Mouse (Mus musculus): ENCODE data around the gene Ccdc80. TPM values are rescaled to one million over a fixed set of nuclear protein-coding genes. Genes with fewer than 3 reads are reported as not detected.

Ccdc80 gene
- polyA plus RNA-seq, 1 experiment from 2014 or later: 5.3 TPM

DNA sequence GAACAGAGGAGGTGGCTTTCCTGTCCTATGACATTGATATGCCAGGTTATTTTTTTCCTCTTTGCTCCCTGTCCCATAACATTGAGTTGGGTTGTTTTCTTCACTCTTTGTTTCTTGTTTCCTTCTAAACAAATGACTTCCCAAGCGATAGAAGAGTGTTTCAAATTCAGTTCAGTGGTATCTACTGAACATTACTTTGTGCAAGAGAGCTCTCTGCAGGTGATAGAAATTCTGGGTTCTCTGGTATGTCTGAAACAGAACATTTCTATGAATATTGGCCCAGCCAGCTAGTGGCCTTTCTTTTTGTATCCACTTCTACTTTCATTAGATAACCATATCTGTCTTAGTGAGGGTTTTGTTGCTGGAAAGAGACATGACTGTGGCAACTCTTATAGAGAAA, 4.4 kb upstream of the Ccdc80 start:
- ATAC-seq (ENCODE audit: low FRiP score, low TSS enrichment) (no peak), DNase-seq (no peak)
- Histone ChIP-seq H3K9me3 (ENCODE audit: control insufficient read depth, low read length) (no peaks in the 10 kb centered on the region), H3K9ac (replicated peaks; ENCODE audit: low read length) (no peak overlapping the region), H3K27ac (replicated peaks; ENCODE audit: low read depth, low read length) (no peak overlapping the region), H3K4me3 (replicated peaks; ENCODE audit: low read depth, low read length) (no peak overlapping the region), H3K36me3 (ENCODE audit: control insufficient read depth, insufficient read depth, low read length) (no peaks in the 10 kb centered on the region), H3K27me3 (ENCODE audit: control insufficient read depth, insufficient read depth, low read length) (no peaks in the 10 kb centered on the region), H3K4me2 (ENCODE audit: low read length) (no peak overlapping the region), H3K4me1 (ENCODE audit: control insufficient read depth, insufficient read depth, low read length) (no peaks in the 10 kb centered on the region)
- 89% methylated on average over 1 of the region's 1 CpGs for WGBS

GRCm38 (mm10) chr16:45090005-45090404, 3.2 kb upstream of the Ccdc80 start:
- no peak overlapping the region for H3K27ac ChIP-seq (replicated peaks; ENCODE audit: low read depth, low read length)
- H3K4me3 ChIP-seq (replicated peaks; ENCODE audit: low read depth, low read length): no peak overlapping the region
- no peak overlapping the region for H3K9ac ChIP-seq (replicated peaks; ENCODE audit: low read length)
- ATAC-seq (ENCODE audit: low FRiP score, low TSS enrichment) (peak; percentile 82; the same call in 1 of the 2 replicates), DNase-seq (peak; percentile 89)
- H3K36me3 ChIP-seq (ENCODE audit: control insufficient read depth, insufficient read depth, low read length): no peaks in the 10 kb centered on the region
- WGBS: 12% methylated on average over 10 of the region's 10 CpGs
- H3K4me1 ChIP-seq (ENCODE audit: control insufficient read depth, insufficient read depth, low read length): peaks cover 6% of the 10 kb centered on the region; the same call in 1 of the 2 replicates
- H3K4me2 ChIP-seq (ENCODE audit: low read length): no peak overlapping the region
- H3K9me3 ChIP-seq (ENCODE audit: control insufficient read depth, low read length): no peaks in the 10 kb centered on the region
- no peaks in the 10 kb centered on the region for H3K27me3 ChIP-seq (ENCODE audit: control insufficient read depth, insufficient read depth, low read length)

DNA sequence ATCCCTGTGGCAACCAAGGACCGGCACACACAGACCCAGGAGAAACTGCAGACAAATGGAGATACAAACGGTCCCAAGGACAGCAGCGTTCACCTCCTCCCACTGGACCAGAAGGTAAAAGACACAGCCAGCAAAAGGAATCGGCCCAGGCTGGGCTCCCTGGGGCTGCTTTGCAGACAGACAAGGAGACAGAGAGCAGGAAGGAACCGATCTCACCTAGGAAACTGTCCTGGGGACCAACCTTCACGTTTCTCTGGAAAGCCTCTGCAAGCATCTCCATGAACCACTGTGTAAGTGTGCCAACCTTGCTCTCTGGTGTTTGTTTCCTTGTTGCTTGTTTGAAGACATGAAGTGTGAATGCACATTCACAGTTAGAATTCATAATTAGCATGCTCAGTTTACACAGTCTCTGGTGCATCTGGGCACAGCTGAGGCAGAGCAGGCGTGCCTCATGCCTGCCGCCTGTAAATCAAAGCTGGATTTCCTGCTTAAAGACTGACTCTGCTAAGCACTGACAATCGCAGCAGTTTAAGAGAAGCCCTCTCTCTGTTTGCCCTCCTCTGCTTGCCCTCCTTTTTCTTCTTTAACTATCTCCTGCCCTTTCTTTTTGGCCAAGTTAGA, 1.0 kb downstream of the Ccdc80 start:
- Histone ChIP-seq H3K27me3 (ENCODE audit: control insufficient read depth, insufficient read depth, low read length) (no peaks in the 10 kb centered on the region), H3K4me2 (ENCODE audit: low read length) (peak overlapping the region; percentile 50), H3K36me3 (ENCODE audit: control insufficient read depth, insufficient read depth, low read length) (no peaks in the 10 kb centered on the region), H3K9ac (replicated peaks; ENCODE audit: low read length) (peak overlapping the region; percentile 47), H3K9me3 (ENCODE audit: control insufficient read depth, low read length) (no peaks in the 10 kb centered on the region), H3K4me3 (replicated peaks; ENCODE audit: low read depth, low read length) (peak overlapping the region; percentile 14; the same call in 1 of the 2 replicates), H3K27ac (replicated peaks; ENCODE audit: low read depth, low read length) (no peak overlapping the region), H3K4me1 (ENCODE audit: control insufficient read depth, insufficient read depth, low read length) (peaks cover 9% of the 10 kb centered on the region; the same call in 1 of the 2 replicates)
- DNase-seq: peak; percentile 42
- no peak for ATAC-seq (ENCODE audit: low FRiP score, low TSS enrichment)
- WGBS: 9% methylated on average over 9 of the region's 9 CpGs

DNA sequence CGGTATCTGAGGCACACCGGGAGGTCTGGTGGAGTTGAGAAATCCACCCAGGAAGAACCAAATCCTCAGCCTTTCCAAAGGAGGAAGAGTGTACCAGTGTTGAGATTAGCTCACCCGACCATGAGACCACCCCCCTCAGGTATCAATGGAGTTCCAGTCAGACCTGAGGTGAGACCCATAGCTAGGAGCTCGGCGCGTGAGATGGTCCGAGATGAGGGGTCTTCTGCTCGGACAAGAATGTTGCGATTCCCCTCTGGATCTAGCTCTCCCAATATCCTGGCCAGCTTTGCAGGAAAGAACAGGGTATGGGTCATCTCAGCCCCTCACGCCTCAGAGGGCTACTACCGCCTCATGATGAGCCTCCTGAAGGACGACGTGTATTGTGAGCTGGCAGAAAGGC, 1.8 kb downstream of the Ccdc80 start:
- Histone ChIP-seq H3K4me2 (ENCODE audit: low read length) (no peak overlapping the region), H3K9ac (replicated peaks; ENCODE audit: low read length) (no peak overlapping the region), H3K4me1 (ENCODE audit: control insufficient read depth, insufficient read depth, low read length) (peaks cover 9% of the 10 kb centered on the region; the same call in 1 of the 2 replicates), H3K9me3 (ENCODE audit: control insufficient read depth, low read length) (no peaks in the 10 kb centered on the region), H3K36me3 (ENCODE audit: control insufficient read depth, insufficient read depth, low read length) (no peaks in the 10 kb centered on the region), H3K4me3 (replicated peaks; ENCODE audit: low read depth, low read length) (no peak overlapping the region), H3K27me3 (ENCODE audit: control insufficient read depth, insufficient read depth, low read length) (no peaks in the 10 kb centered on the region), H3K27ac (replicated peaks; ENCODE audit: low read depth, low read length) (no peak overlapping the region)
- DNase-seq (no peak), ATAC-seq (ENCODE audit: low FRiP score, low TSS enrichment) (no peak)
- 93% methylated on average over 13 of the region's 13 CpGs for WGBS

- Histone ChIP-seq H3K4me3 (replicated peaks; ENCODE audit: low read depth, low read length) (no peak overlapping the region), H3K9me3 (ENCODE audit: control insufficient read depth, low read length) (no peaks in the 10 kb centered on the region), H3K27me3 (ENCODE audit: control insufficient read depth, insufficient read depth, low read length) (no peaks in the 10 kb centered on the region), H3K27ac (replicated peaks; ENCODE audit: low read depth, low read length) (no peak overlapping the region), H3K4me2 (ENCODE audit: low read length) (no peak overlapping the region), H3K9ac (replicated peaks; ENCODE audit: low read length) (no peak overlapping the region), H3K36me3 (ENCODE audit: control insufficient read depth, insufficient read depth, low read length) (no peaks in the 10 kb centered on the region), H3K4me1 (ENCODE audit: control insufficient read depth, insufficient read depth, low read length) (peaks cover 9% of the 10 kb centered on the region; the same call in 1 of the 2 replicates)
- DNase-seq (peak; percentile 1), ATAC-seq (ENCODE audit: low FRiP score, low TSS enrichment) (no peak)
- 90% methylated on average over 26 of the region's 26 CpGs for WGBS
Measured at GRCm38 (mm10) chr16:45095561-45096482, 2.6 kb downstream of the Ccdc80 start.

GRCm38 (mm10) chr16:45097467-45097866, 4.3 kb downstream of the Ccdc80 start:
- Histone ChIP-seq H3K27ac (replicated peaks; ENCODE audit: low read depth, low read length) (no peak overlapping the region), H3K27me3 (ENCODE audit: control insufficient read depth, insufficient read depth, low read length) (no peaks in the 10 kb centered on the region), H3K9ac (replicated peaks; ENCODE audit: low read length) (no peak overlapping the region), H3K4me3 (replicated peaks; ENCODE audit: low read depth, low read length) (no peak overlapping the region), H3K9me3 (ENCODE audit: control insufficient read depth, low read length) (no peaks in the 10 kb centered on the region), H3K36me3 (ENCODE audit: control insufficient read depth, insufficient read depth, low read length) (no peaks in the 10 kb centered on the region), H3K4me2 (ENCODE audit: low read length) (no peak overlapping the region), H3K4me1 (ENCODE audit: control insufficient read depth, insufficient read depth, low read length) (peaks cover 9% of the 10 kb centered on the region; the same call in 1 of the 2 replicates)
- 98% methylated on average over 2 of the region's 2 CpGs for WGBS
- DNase-seq: no peak
- no peak for ATAC-seq (ENCODE audit: low FRiP score, low TSS enrichment)

- peaks cover 9% of the 10 kb centered on the region; the same call in 1 of the 2 replicates for H3K4me1 ChIP-seq (ENCODE audit: control insufficient read depth, insufficient read depth, low read length)
- no peak for DNase-seq
- H3K27ac ChIP-seq (replicated peaks; ENCODE audit: low read depth, low read length): no peak overlapping the region
- no peak overlapping the region for H3K4me3 ChIP-seq (replicated peaks; ENCODE audit: low read depth, low read length)
- H3K27me3 ChIP-seq (ENCODE audit: control insufficient read depth, insufficient read depth, low read length): no peaks in the 10 kb centered on the region
- WGBS: 77% methylated on average over 10 of the region's 10 CpGs
- H3K9me3 ChIP-seq (ENCODE audit: control insufficient read depth, low read length): no peaks in the 10 kb centered on the region
- H3K9ac ChIP-seq (replicated peaks; ENCODE audit: low read length): no peak overlapping the region
- no peak for ATAC-seq (ENCODE audit: low FRiP score, low TSS enrichment)
- no peak overlapping the region for H3K4me2 ChIP-seq (ENCODE audit: low read length)
- H3K36me3 ChIP-seq (ENCODE audit: control insufficient read depth, insufficient read depth, low read length): no peaks in the 10 kb centered on the region
Measured at GRCm38 (mm10) chr16:45098186-45098885, 5.1 kb downstream of the Ccdc80 start.

- no peaks in the 10 kb centered on the region for H3K27me3 ChIP-seq (ENCODE audit: control insufficient read depth, insufficient read depth, low read length)
- ATAC-seq (ENCODE audit: low FRiP score, low TSS enrichment) (no peak), DNase-seq (no peak)
- no peaks in the 10 kb centered on the region for H3K9me3 ChIP-seq (ENCODE audit: control insufficient read depth, low read length)
- no peak overlapping the region for H3K4me3 ChIP-seq (replicated peaks; ENCODE audit: low read depth, low read length)
- no peak overlapping the region for H3K4me2 ChIP-seq (ENCODE audit: low read length)
- H3K27ac ChIP-seq (replicated peaks; ENCODE audit: low read depth, low read length): no peak overlapping the region
- H3K4me1 ChIP-seq (ENCODE audit: control insufficient read depth, insufficient read depth, low read length): peaks cover 9% of the 10 kb centered on the region; the same call in 1 of the 2 replicates
- H3K9ac ChIP-seq (replicated peaks; ENCODE audit: low read length): no peak overlapping the region
- 76% methylated on average over 6 of the region's 6 CpGs for WGBS
- no peaks in the 10 kb centered on the region for H3K36me3 ChIP-seq (ENCODE audit: control insufficient read depth, insufficient read depth, low read length)
Measured at GRCm38 (mm10) chr16:45098886-45099210, 5.6 kb downstream of the Ccdc80 start.

Measured in midbrain, embryonic 14.5 days (tissue).